Mouse (Mus musculus) embryonic facial prominence, embryonic 13.5 days (tissue): ENCODE data around the gene Pou3f1. TPM values are rescaled to one million over a fixed set of nuclear protein-coding genes. Genes with fewer than 3 reads are reported as not detected.

Experiments
- ATAC-seq: fragments of 200-750 bp; cut with Nextera tagmentation; 2 replicates; pipeline ENCODE4 v1.8.0; 2017; ENCODE audit warnings: low read depth; ENCODE audit not compliant: insufficient number of reproducible peaks, insufficient read depth, low FRiP score, low TSS enrichment
- H3K27ac ChIP-seq: fragments of 300-500 bp; sonication (generic); 2 replicates; pipeline ENCODE4 v1.5.1; 2015; ENCODE audit warnings: moderate library complexity, mild to moderate bottlenecking, inconsistent platforms
- H3K27me3 ChIP-seq: fragments of 300-500 bp; sonication (generic); 2 replicates; pipeline ENCODE4 v1.6.1; 2015; ENCODE audit warnings: mild to moderate bottlenecking, inconsistent platforms
- H3K36me3 ChIP-seq: fragments of 300-500 bp; sonication (generic); 2 replicates; pipeline ENCODE4 v1.6.1; 2015; ENCODE audit warnings: mild to moderate bottlenecking, inconsistent platforms
- H3K4me1 ChIP-seq: fragments of 300-500 bp; sonication (generic); 2 replicates; pipeline ENCODE4 v1.6.1; 2015; ENCODE audit warnings: inconsistent platforms
- H3K4me2 ChIP-seq: fragments of 300-500 bp; sonication (generic); 2 replicates; pipeline ENCODE4 v1.6.1; 2015; ENCODE audit warnings: moderate library complexity, mild to moderate bottlenecking, inconsistent platforms
- H3K4me3 ChIP-seq: fragments of 300-500 bp; sonication (generic); 2 replicates; pipeline ENCODE4 v1.5.1; 2015; ENCODE audit warnings: mild to moderate bottlenecking, inconsistent platforms
- H3K9ac ChIP-seq: fragments of 300-500 bp; sonication (generic); 2 replicates; pipeline ENCODE4 v1.6.1; 2015; ENCODE audit warnings: mild to moderate bottlenecking, inconsistent platforms
- H3K9me3 ChIP-seq: fragments of 300-500 bp; sonication (generic); 2 replicates; pipeline ENCODE4 v1.6.1; 2016; ENCODE audit warnings: inconsistent platforms
- WGBS: fragments of 180-500 bp; shearing (Covaris S2); methylation state at CpG from one replicate; pipeline ENCODE4 v1.1.7; 2015; ENCODE audit warnings: mixed read lengths; 5-methylcytosine and 5-hydroxymethylcytosine counted together
- polyA plus RNA-seq: library from polyadenylated mRNA; unstranded; fragments of >200 nt; fragmentation: Nextera tagmentation; extraction: Ambion mirVana; gene quantifications from 2 replicates; pipeline ENCODE4 v1.2.1, GENCODE M21; 2015

Gene Pou3f1
- polyA plus RNA-seq, 1 experiment from 2014 or later, result 2.4 TPM

GRCm38 (mm10) chr4:124624111-124624581 lies 32.5 kb upstream of the Pou3f1 start:
- 16% methylated on average over 7 of the region's 7 CpGs for WGBS

GRCm38 (mm10) chr4:124626836-124627235 lies 29.8 kb upstream of the Pou3f1 start:
- Histone ChIP-seq H3K27ac (no peak overlapping the region), H3K4me2 (no peak overlapping the region), H3K4me1 (peaks cover 17% of the 10 kb centered on the region), H3K27me3 (no peaks in the 10 kb centered on the region), H3K9me3 (no peaks in the 10 kb centered on the region), H3K36me3 (no peaks in the 10 kb centered on the region), H3K4me3 (no peak overlapping the region), H3K9ac (no peak overlapping the region)
- ATAC-seq, result no peak
- WGBS, result 70% methylated on average over 1 of the region's 1 CpGs

More at GRCm38 (mm10) chr4:124624111-124624581, 32.5 kb upstream of the Pou3f1 start:
- H3K9ac ChIP-seq, result peak overlapping the region; percentile 44
- H3K9me3 ChIP-seq, result no peaks in the 10 kb centered on the region
- peak overlapping the region; percentile 34; the same call in 1 of the 2 replicates for H3K27ac ChIP-seq
- H3K36me3 ChIP-seq, result no peaks in the 10 kb centered on the region
- no peaks in the 10 kb centered on the region for H3K27me3 ChIP-seq
- ATAC-seq, result no peak
- H3K4me1 ChIP-seq, result peaks cover 24% of the 10 kb centered on the region
- H3K4me2 ChIP-seq, result no peak overlapping the region
- no peak overlapping the region for H3K4me3 ChIP-seq

DNA sequence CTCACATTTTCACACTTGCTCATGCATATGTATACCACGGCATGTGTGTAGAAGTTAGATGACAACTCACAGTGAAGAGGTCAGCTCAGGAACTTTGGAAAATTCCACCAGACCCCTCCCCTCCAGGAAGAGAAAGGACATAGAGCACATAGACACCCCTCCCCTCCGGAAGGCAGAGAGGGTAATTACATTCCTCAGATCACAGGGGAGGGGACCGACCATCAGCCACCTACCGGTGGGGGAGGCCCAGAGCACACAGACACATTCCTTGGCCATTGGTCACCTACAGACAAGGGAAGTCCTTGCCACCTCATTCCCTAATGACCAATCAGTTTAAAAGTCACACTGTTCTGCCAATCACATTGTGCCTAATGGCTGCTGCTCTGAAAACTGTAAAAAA lies 25.2 kb upstream of the Pou3f1 start:
- Histone ChIP-seq H3K36me3 (no peaks in the 10 kb centered on the region), H3K4me1 (peaks cover 5% of the 10 kb centered on the region), H3K4me2 (no peak overlapping the region), H3K9ac (no peak overlapping the region), H3K27me3 (peaks cover 14% of the 10 kb centered on the region; the same call in 1 of the 2 replicates), H3K27ac (no peak overlapping the region), H3K9me3 (no peaks in the 10 kb centered on the region), H3K4me3 (no peak overlapping the region)
- WGBS, result 49% methylated on average over 4 of the region's 4 CpGs
- no peak for ATAC-seq

DNA sequence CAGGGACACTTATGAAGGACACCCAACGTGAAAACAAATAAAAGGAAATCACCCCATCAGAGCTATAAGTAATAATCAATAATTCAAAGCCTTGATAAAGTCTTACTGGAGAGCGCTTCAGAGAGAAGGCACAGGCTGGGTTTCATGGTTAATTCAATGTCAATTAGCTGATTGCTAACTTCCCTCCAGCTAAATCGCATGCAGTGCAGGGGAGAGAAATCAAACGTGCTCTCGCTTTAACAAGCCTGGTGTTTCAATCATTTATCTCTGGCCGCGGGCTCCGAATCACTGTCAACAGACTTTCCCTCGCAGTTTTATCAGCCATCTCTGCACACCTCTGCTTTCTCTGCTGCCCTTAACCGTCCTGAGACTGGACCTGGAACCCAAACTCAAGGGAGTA lies 23.8 kb upstream of the Pou3f1 start:
- 66% methylated on average over 10 of the region's 10 CpGs for WGBS
- no peak overlapping the region for H3K9ac ChIP-seq
- no peak for ATAC-seq

GRCm38 (mm10) chr4:124633281-124633680 lies 23.3 kb upstream of the Pou3f1 start:
- Histone ChIP-seq H3K27ac (no peak overlapping the region), H3K9ac (no peak overlapping the region), H3K4me2 (no peak overlapping the region), H3K4me1 (no peaks in the 10 kb centered on the region), H3K27me3 (peaks cover 20% of the 10 kb centered on the region; the same call in 1 of the 2 replicates), H3K36me3 (no peaks in the 10 kb centered on the region), H3K4me3 (no peak overlapping the region), H3K9me3 (no peaks in the 10 kb centered on the region)
- 4% methylated on average over 9 of the region's 9 CpGs for WGBS
- no peak for ATAC-seq

More for the DNA sequence above, 23.8 kb upstream of the Pou3f1 start:
- Histone ChIP-seq H3K27ac (no peak overlapping the region), H3K9me3 (no peaks in the 10 kb centered on the region), H3K4me1 (no peaks in the 10 kb centered on the region), H3K27me3 (peaks cover 16% of the 10 kb centered on the region; the same call in 1 of the 2 replicates), H3K4me3 (no peak overlapping the region), H3K4me2 (no peak overlapping the region), H3K36me3 (no peaks in the 10 kb centered on the region)

DNA sequence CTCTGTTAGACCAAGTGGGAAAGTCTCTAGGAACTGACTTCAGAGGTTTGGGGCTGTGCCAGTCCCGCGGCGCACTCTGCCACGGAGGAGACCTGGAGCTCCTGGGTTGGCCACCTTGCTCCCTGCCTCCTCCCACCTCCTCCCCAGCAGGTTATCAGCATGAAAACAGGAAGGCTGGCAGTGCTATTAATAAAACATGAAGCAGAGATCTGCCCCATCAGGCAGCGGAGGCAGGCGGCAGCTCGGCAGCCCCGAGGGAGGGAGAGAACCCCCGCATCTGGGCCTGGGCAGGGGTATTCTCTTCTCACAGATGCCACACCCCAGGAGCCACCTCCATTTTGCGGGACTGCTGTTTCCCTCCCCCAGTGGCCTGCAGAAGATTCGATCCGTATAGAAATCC lies 16.9 kb upstream of the Pou3f1 start:
- no peak overlapping the region for H3K4me2 ChIP-seq
- no peak overlapping the region for H3K27ac ChIP-seq
- 27% methylated on average over 12 of the region's 12 CpGs for WGBS
- H3K36me3 ChIP-seq, result no peaks in the 10 kb centered on the region
- H3K9ac ChIP-seq, result no peak overlapping the region
- no peaks in the 10 kb centered on the region for H3K9me3 ChIP-seq
- no peak for ATAC-seq
- H3K27me3 ChIP-seq, result peaks cover 35% of the 10 kb centered on the region
- H3K4me3 ChIP-seq, result no peak overlapping the region
- H3K4me1 ChIP-seq, result peaks cover 5% of the 10 kb centered on the region; the same call in 1 of the 2 replicates

DNA sequence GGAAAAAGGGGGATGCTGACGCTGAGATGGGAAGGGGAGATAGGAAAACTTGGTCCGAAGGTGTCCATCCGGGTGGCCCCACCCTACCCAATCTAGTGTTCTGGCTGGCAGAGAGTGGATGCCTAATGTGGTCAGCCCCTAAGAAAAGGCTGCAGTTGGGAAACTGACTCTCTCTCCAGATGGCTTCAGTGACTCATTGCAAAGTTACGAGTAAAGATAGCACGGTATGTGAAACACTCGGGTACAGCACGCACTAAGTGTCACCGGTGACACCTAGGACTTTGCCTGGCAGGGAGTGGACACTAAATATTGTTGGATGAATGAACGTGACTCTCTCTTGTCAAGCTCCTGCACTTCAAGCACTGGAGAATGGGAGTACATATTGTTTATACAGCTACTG lies 12.7 kb upstream of the Pou3f1 start:
- no peak for ATAC-seq
- Histone ChIP-seq H3K9me3 (no peaks in the 10 kb centered on the region), H3K27me3 (peaks cover 28% of the 10 kb centered on the region), H3K4me3 (no peak overlapping the region), H3K9ac (no peak overlapping the region), H3K36me3 (no peaks in the 10 kb centered on the region), H3K4me1 (peaks cover 24% of the 10 kb centered on the region), H3K4me2 (no peak overlapping the region), H3K27ac (no peak overlapping the region)
- WGBS, result 91% methylated on average over 9 of the region's 9 CpGs

GRCm38 (mm10) chr4:124644974-124645433 lies 11.6 kb upstream of the Pou3f1 start:
- Histone ChIP-seq H3K9ac (no peak overlapping the region), H3K4me2 (no peak overlapping the region), H3K27me3 (peaks cover 17% of the 10 kb centered on the region), H3K4me3 (no peak overlapping the region), H3K9me3 (no peaks in the 10 kb centered on the region), H3K36me3 (no peaks in the 10 kb centered on the region), H3K4me1 (peaks cover 19% of the 10 kb centered on the region), H3K27ac (no peak overlapping the region)
- ATAC-seq, result no peak
- 16% methylated on average over 3 of the region's 3 CpGs for WGBS

- Histone ChIP-seq H3K36me3 (no peaks in the 10 kb centered on the region), H3K9ac (0 out of 2 replicates have a peak overlapping the region, but pooled peaks have one; percentile 11), H3K27ac (no peak overlapping the region), H3K27me3 (peaks cover 9% of the 10 kb centered on the region), H3K9me3 (no peaks in the 10 kb centered on the region), H3K4me1 (peaks cover 19% of the 10 kb centered on the region), H3K4me3 (no peak overlapping the region), H3K4me2 (peak overlapping the region; percentile 31)
- WGBS, result 11% methylated on average over 8 of the region's 8 CpGs
- no peak for ATAC-seq
Measured at GRCm38 (mm10) chr4:124646591-124646990, 10.0 kb upstream of the Pou3f1 start.

GRCm38 (mm10) chr4:124647909-124648308 lies 8.7 kb upstream of the Pou3f1 start:
- H3K9ac ChIP-seq, result no peak overlapping the region
- H3K27me3 ChIP-seq, result peaks cover 17% of the 10 kb centered on the region
- H3K4me1 ChIP-seq, result peaks cover 26% of the 10 kb centered on the region
- H3K9me3 ChIP-seq, result no peaks in the 10 kb centered on the region
- no peak overlapping the region for H3K4me3 ChIP-seq
- ATAC-seq, result no peak
- H3K36me3 ChIP-seq, result no peaks in the 10 kb centered on the region
- no peak overlapping the region for H3K27ac ChIP-seq
- no peak overlapping the region for H3K4me2 ChIP-seq
- WGBS, result 35% methylated on average over 5 of the region's 5 CpGs

DNA sequence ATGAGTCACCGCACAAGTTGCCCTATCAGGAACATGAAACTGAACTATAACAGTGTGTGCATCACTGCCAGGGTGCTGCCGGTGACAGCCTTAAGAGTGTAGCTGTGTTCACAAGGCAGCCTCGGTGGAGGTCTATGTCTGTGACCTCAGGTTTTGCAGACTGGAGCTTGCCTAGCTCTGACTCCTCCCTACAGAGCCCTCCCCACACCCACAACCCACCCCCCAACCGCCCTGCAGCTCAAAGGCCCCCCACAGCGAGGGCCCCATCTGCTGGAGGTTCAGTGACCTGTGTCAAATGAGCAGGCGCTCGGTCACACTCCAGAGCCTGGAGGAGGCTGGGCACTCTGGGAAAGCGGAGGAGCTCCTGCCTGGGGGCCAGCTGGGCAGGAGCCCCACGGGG lies 3.7 kb upstream of the Pou3f1 start:
- ATAC-seq, result no peak
- WGBS, result 5% methylated on average over 9 of the region's 9 CpGs
- H3K27me3 ChIP-seq, result peaks cover 66% of the 10 kb centered on the region
- H3K9me3 ChIP-seq, result no peaks in the 10 kb centered on the region
- H3K36me3 ChIP-seq, result no peaks in the 10 kb centered on the region
- H3K9ac ChIP-seq, result no peak overlapping the region
- H3K4me2 ChIP-seq, result no peak overlapping the region
- H3K27ac ChIP-seq, result no peak overlapping the region
- H3K4me1 ChIP-seq, result peaks cover 27% of the 10 kb centered on the region
- no peak overlapping the region for H3K4me3 ChIP-seq

DNA sequence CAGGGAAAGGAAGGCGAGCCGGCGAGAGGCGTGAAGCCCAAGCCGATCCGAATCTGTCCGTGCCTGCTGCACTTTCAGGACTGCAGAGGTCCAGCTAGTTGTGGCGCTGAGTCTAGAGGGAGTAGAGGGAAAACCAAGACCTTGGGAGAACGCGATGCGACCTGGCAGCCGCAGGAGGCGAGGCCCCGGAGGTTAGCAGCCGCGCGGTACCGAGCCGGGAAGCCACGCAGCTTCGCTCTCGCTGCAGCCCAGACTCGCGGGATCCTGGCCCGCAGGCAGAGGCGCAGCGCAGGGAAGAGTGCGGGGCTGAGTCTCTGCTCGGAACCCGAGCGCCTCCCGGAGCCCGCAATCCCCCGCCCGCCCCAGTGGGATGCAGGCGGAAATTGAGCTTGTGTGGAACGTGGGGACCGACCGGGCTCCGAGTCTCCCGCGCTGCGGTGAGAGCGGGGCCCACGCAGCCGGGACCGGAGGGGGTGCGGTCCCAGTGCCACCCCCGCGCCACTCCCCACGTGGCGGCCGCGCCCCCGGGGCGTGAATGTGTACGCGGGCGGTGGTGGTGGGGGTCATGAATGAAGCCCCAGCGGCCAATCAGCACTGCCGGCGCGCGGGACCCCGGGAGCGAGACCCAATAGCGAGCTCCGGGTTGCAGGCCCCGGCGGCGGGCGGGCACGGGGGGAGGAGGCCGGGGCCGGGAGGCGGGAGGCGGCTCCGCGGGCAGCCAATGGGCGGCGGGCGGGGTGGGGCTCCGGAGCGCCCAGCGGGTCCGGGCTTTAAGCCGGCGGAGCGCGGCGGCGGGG lies 445 bp downstream of the Pou3f1 start:
- Histone ChIP-seq H3K4me2 (peak overlapping the region; percentile 95), H3K4me1 (peaks cover 43% of the 10 kb centered on the region), H3K9me3 (no peaks in the 10 kb centered on the region), H3K36me3 (no peaks in the 10 kb centered on the region), H3K27me3 (peaks cover 97% of the 10 kb centered on the region), H3K9ac (peak overlapping the region; percentile 66), H3K27ac (no peak overlapping the region), H3K4me3 (peak overlapping the region; percentile 61)
- peak; percentile 93 for ATAC-seq
- WGBS, result 1% methylated on average over 73 of the region's 92 CpGs
